Mouse (Mus musculus): ENCODE measurements around the gene A630023A22Rik.

A630023A22Rik gene

GRCm38 (mm10) chr14:34102601-34103000 lies at the start of gene A630023A22Rik:
Gene A630023A22Rik (minus strand): TSS chr14:34102754.
- no peak for DNase-seq (ENCODE audit: low spot score)

DNA sequence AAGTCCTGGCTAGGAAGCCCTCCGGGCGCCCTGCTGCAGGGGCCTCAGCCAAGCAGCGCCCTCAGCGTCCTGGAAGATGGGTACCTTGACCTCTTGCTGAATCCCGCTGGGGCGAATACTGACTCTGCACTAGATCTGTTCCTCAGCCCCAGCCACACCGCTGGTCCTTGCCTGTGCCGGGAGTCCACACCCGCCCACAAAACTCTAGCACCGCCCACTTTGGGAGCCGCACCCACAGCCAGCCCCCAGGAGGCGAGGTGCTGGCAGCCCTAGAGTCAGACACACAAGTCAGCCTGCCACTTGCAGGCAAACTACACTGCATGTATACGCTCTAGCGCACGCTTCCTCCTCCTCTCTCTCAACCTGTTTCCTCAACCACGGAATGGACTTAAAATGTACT lies 49.8 kb upstream of the A630023A22Rik start, which contains the start of gene Npy4r:
Gene Npy4r, minus strand, starts transcription at position 148 of the 400 bp plus-strand sequence.
- no peak for DNase-seq (ENCODE audit: low spot score)

DNA sequence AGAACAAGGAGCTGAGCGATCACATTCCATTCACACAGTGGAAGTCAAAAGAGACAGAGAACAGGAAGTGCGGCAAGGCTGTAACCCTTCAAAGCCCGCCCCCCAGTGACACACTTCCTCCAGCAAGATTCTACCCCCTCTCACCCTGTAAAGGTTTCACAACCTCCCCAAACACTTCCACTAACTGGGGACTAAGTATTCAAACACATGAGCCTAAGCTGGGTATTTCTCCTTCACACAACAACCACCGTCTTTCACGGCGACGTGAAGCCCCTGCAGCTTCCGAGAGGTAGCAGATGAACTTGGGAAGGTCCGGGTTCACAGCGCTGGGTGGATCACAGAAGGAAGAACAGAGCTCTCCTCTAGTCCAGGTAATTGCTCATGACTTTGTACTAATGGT lies 40.4 kb upstream of the A630023A22Rik start:
- no peak for DNase-seq (ENCODE audit: low spot score)

GRCm38 (mm10) chr14:34142316-34142715 lies 39.8 kb upstream of the A630023A22Rik start:
- DNase-seq (ENCODE audit: low spot score), result no peak

DNA sequence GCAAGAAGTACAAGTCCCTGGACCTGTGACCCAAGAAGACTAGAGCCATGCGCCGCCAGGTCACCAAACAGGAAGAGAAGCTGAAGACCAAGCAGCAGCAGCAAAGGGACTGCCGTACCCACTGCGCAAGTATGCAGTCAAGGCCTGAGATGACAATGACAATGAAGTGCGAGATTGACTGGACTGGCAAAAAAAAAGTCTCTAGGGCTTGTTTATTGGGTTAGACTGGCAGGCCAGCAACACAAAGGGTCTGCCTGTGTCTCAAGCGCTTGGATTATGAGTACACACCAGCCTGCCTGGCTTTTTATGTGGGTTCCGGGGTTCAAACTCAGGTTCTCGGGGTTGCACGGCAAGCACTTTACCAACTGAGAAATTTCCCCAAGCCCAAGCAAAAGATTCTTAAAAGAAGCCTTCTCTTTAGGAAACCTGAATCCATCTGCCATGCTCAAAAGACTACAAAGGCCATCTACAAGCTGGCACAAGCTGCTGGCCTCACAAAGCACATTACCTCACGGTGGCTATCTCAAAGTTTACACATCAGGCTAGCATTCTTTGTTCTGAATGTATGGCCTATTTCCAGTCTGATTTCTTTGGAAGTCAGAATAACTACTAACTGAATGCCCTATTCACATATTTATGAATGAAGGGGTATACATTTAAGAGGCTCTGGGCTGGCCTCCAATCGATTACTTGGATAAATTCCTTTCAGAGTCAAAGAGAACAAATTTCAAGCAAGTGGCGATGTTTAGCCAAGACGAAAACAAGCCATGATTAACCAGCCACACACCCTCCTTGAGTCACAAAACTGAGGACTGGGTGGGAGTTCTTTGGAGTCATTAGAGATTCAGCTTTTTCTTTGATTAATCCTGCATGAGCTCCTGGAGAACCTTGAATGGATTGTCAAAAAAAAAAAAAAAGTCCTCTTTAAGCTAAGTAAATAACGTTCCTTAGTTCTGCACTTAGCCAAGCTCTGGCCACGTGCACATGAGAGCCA lies 37.4 kb upstream of the A630023A22Rik start:
- no peak for DNase-seq (ENCODE audit: low spot score)

DNA sequence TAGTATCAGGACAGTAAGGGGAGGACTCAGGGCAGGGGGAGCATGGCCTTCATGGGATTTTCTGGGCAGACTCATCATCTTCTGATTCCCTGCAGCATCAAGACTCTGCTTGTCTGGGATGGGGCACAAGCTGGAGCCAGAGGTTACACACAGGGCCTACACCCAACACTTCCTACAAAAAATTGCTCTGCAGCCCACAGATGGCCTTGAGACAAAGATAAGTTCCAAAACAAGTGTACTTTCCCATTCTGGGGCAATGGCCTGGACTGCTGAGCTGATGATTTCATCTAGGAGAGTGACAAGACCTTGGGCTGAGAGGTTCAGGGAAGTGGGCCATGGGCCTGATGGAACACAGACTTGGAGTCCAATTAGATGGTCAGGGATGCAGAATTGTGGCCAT lies 32.8 kb upstream of the A630023A22Rik start:
- DNase-seq (ENCODE audit: low spot score), result no peak

DNA sequence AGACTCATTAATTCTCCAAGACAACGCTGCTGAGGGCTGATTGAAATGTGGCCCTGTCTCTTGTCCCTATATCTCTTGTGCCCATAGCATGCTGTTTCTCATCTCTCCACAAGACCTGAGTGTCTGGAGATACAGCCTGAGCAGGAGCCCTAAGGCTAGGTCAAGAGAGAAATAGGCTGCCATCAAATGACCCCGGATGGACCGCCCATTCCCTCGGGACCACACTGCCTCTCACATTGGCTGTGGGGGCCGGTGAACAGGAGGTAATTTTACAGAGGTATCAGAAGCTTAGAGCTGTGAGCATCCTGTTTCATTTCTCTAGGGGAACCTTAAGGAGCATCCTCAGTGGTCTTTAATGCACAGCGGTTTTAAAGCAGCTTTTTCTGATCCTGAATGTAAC lies 28.7 kb upstream of the A630023A22Rik start:
- DNase-seq (ENCODE audit: low spot score), result no peak

GRCm38 (mm10) chr14:34121691-34122090 lies 19.1 kb upstream of the A630023A22Rik start:
- DNase-seq (ENCODE audit: low spot score), result no peak

DNA sequence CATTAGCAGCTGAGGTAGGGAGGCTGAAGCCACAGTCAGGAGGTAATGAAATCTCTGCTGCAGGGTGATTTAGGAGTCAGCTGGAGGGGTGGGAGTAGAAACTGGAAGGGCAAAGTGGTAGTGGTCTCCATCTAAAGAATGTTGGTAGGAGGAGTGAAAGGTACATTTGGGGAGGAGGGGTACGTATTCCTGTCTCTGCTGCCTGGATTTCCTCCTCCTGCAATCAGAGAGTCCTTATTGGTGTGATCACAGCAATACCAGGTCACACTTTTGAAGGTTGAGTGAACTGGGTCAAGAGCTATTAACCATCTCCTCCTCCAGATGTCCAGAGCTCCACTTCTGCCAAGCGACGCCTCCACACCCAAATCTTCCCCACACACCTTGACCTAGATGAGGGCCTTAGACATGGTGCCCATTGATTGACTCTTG lies 18.4 kb upstream of the A630023A22Rik start:
- DNase-seq (ENCODE audit: low spot score), result no peak

GRCm38 (mm10) chr14:34120016-34120910 lies 17.7 kb upstream of the A630023A22Rik start:
- DNase-seq (ENCODE audit: low spot score), result no peak

DNA sequence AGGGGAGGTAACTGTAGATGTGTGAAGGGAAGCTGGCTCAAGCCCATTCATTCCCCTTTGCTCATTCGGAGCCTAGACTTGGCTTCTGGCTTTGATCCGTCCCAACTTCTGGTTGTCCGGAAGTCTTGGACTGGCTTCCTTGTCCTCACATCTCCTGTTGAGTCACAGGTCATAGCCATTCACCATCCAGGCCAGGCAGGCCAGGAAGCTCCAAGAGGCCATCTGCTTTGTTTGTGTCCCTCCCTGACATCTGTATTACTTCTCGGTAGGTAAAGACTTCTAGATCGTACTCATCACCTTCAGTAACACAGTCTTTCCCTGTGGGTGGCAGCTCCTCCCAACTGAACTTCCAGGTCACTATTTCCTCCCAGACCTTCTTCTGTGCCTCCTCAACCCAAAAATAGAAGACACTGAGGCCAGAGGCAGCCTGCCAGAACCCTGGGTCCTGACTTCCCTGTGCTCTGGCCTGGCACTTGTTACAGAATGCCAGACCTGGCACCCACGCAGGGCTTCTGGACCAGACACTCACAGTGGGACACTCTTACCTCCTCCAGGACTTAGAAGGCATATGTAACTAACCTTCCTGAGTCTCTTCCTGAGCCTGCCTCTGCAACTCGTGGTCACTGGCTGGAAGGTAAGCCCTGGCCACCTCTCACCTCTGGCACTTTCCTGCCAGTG lies 16.6 kb upstream of the A630023A22Rik start:
- DNase-seq (ENCODE audit: low spot score), result no peak

GRCm38 (mm10) chr14:34114311-34114710 lies 11.8 kb upstream of the A630023A22Rik start:
- DNase-seq (ENCODE audit: low spot score), result no peak

DNA sequence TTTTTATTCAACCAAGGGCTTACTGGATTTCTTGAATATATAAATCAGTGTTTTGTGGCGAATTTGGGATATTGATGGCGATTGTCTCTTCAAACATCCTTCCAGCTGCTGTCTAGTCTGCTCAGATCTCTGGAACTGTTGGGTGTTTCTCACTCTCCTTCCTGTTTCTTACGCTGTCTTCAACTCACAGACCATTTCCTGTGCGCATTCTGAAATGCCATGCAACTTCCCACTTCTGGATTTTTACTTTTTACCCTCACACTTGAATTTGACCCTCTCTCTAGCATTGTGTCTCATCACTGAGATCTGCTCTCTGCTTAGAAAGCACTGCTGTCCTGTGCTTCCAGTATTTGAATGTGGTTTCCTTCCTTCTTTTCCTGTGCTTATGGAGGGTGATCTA lies 5.0 kb upstream of the A630023A22Rik start:
- DNase-seq (ENCODE audit: low spot score), result no peak

DNA sequence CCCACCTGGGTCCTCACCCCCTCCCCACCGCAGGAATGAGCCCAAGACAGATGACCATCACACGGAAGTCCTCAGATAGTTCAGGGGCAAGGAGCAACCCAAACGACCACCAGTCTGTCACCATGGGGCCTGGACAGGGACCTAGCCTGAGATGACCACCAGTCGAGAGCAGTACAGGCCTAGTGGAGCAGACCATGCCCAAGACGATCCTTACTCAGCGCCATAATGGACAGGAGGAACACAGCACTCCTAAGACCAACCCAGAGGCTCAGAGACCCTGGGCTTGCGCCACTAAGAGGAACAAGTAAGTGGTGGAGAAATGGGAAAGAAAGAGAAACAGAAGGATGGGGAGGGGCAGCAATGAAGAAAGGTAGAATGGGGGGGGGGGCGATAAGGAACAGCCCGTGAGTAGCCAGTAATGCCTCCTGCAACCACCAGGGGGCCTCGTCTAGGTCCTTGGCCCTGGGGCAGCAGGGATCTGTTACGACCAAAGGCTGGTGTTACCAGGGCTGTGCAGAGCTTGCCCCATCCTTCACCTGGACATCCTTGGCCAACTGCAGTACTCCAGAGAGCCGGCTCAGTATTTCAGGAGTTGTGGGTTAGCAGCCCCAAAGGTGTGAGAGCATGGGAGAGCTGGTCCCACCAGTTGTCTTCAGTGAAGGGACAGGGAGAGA lies 4.0 kb upstream of the A630023A22Rik start:
- DNase-seq (ENCODE audit: low spot score), result no peak

DNA sequence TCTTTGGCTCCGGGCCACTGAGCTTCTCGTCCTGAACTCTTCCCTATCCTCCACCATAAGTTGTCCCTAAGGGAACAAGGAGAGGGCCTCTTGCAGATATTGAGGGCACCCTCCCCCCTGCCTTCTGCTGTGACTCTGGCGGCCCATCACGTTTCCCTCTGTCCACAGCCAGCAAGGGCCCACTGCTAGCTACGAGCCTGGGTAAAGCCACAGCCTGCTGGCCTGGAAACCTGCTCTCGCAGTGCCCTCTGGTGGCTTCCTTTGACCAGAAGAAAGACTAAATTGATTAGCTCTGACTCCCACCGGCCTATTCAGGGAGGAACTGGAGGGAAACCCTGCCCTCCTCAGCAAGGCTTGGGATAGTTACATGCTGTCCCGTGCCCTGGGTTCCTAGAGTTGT lies 2.3 kb upstream of the A630023A22Rik start:
- DNase-seq (ENCODE audit: low spot score), result peak; percentile 65

- DNase-seq (ENCODE audit: low spot score), result no peak
Measured at GRCm38 (mm10) chr14:34103855-34104254, 1.3 kb upstream of the A630023A22Rik start.

DNA sequence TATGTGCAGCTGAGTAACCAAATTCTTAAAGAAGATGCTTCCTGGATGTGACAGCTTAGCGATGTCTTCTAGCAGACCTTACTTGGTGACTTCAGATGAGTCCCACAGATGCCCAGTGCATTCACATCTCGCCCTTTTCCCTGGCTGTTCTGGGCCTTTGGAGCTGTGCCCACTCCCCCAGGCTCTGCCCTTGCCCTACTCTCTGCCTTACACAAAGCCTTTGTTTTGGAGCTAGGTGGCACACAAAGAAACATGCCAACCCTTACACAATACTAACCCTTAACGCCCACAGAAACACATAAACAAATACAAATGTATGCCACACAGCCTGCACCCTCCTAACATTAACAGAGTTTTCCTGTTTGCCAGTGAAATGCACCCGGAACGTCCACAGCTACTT lies 6.4 kb downstream of the A630023A22Rik start:
- DNase-seq (ENCODE audit: low spot score), result no peak

DNA sequence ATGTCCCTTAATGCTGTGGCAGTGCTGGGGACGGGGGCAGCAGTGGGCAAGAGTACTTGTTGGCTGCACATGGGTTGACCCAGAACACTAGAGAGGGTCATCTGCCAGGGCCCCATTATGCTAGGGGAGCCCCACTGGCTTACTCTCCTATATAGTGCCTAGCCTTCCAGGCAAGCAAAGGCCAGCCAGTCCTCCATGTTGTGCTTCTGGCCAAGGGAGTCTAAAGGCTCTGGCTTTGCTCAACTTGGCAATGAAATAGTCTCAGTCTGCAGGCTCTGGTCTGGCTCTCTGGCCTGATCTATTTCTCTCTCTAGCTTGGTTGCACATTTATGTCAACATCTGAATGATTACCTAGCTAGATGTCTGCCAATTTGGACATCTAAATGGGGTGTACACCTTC lies 9.7 kb downstream of the A630023A22Rik start:
- no peak for DNase-seq (ENCODE audit: low spot score)

DNA sequence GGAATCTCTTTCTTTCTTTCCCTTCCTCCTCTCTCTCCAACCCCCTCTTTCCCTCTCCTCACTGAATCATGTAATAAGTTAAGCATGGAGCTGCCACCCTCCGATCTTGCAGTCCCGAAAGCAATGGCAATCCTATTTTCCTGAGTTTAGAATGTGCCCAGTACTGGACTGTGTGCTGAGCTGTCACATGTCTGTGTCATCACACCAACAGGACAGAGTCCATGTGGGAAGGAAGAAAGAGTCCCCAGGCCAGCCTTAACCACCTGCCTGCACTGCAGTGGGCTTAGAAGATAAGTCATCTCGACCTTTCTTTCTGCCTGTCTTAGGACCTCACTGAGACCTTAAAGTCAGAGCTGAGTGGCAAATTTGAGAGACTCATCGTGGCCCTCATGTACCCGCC lies 11.1 kb downstream of the A630023A22Rik start:
- no peak for DNase-seq (ENCODE audit: low spot score)

DNA sequence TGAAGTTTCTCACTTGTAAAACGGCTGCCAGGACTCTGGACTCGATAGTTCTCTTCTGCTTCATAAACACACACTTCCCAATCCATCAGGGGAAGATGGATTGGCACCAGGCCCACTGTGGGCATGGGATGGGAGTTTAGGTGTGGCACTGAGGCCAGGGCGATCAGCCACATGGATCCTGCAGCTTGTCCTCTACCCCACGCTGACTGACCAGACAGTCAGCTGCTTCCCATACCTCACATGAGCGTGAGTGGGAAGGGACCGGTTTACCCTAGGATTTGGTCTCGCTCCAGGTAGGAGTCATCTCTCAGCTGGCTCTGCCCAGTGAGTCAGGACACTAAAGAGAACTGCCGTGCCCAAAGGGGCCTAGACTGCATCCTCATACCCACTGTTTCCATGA lies 12.8 kb downstream of the A630023A22Rik start:
- no peak for DNase-seq (ENCODE audit: low spot score)

- no peak for DNase-seq (ENCODE audit: low spot score)
Measured at GRCm38 (mm10) chr14:34087856-34088398, 14.6 kb downstream of the A630023A22Rik start.
